Mouse (Mus musculus) induced T-regulatory cell, adult 2 months (primary cell): ENCODE measurements around the gene Wdr75.

Experiments used
- DNase-seq: peaks from one replicate; pipeline ENCODE4 v3.0.0-alpha.2; 2012; ENCODE audit warnings: low read depth

Gene Wdr75

GRCm38 (mm10) chr1:45794969-45795908, at the start of gene Wdr75:
TSS of gene Wdr75 (plus strand) at chr1:45795166.
- peak; percentile 98 for DNase-seq

GRCm38 (mm10) chr1:45755902-45756301, 39.1 kb upstream of the Wdr75 start:
- DNase-seq = no peak

- DNase-seq = no peak
These were observed 38.3 kb upstream of the Wdr75 start for GRCm38 (mm10) chr1:45756707-45757106.

GRCm38 (mm10) chr1:45758011-45758410, 37.0 kb upstream of the Wdr75 start:
- DNase-seq = no peak

- DNase-seq = no peak
These were observed 34.1 kb upstream of the Wdr75 start for GRCm38 (mm10) chr1:45760667-45761467.

- DNase-seq = no peak
These were observed 33.5 kb upstream of the Wdr75 start for GRCm38 (mm10) chr1:45761468-45761795.

GRCm38 (mm10) chr1:45765678-45766077, 29.3 kb upstream of the Wdr75 start:
- no peak for DNase-seq

GRCm38 (mm10) chr1:45766123-45766522, 28.8 kb upstream of the Wdr75 start:
- peak; percentile 70 for DNase-seq

GRCm38 (mm10) chr1:45767533-45767932, 27.4 kb upstream of the Wdr75 start:
- DNase-seq = no peak

GRCm38 (mm10) chr1:45769321-45769720, 25.6 kb upstream of the Wdr75 start:
- no peak for DNase-seq

GRCm38 (mm10) chr1:45770051-45770450, 24.9 kb upstream of the Wdr75 start:
- peak; percentile 31 for DNase-seq

- no peak for DNase-seq
These were observed 14.2 kb upstream of the Wdr75 start for GRCm38 (mm10) chr1:45780606-45781288.

GRCm38 (mm10) chr1:45816889-45817288, 21.9 kb downstream of the Wdr75 start:
- DNase-seq = peak; percentile 76

- DNase-seq = no peak
These were observed 23.6 kb downstream of the Wdr75 start for GRCm38 (mm10) chr1:45818564-45818963.

GRCm38 (mm10) chr1:45824441-45824840, 29.5 kb downstream of the Wdr75 start:
- DNase-seq = peak; percentile 9

- DNase-seq = peak; percentile 68
These were observed 30.2 kb downstream of the Wdr75 start for GRCm38 (mm10) chr1:45825140-45825539.

- no peak for DNase-seq
These were observed 30.7 kb downstream of the Wdr75 start for GRCm38 (mm10) chr1:45825630-45826029.

- DNase-seq = no peak
These were observed 31.2 kb downstream of the Wdr75 start for GRCm38 (mm10) chr1:45826148-45826547.

GRCm38 (mm10) chr1:45826796-45827195, 31.8 kb downstream of the Wdr75 start:
- no peak for DNase-seq

GRCm38 (mm10) chr1:45830453-45831206, 35.7 kb downstream of the Wdr75 start:
- no peak for DNase-seq

GRCm38 (mm10) chr1:45835362-45836063, 40.5 kb downstream of the Wdr75 start:
- DNase-seq = no peak
